Mouse (Mus musculus) layer of hippocampus, postnatal 36 days (tissue): ENCODE measurements at regions not wholly inside any gene's neighbourhood (a gene's known extent, or its start where the extent isn't known, plus 50 kb on each side); places are given as distances from the start of the nearest gene placed in this dataset.

Experiments used
- DNase-seq, 2 experiments: peaks; one replicate each; pipeline ENCODE4 v3.0.0; 2022

- DNase-seq = no peak
These were observed 58.6 kb downstream of the Drd1 start for GRCm38 (mm10) chr13:53996867-53997266.

GRCm38 (mm10) chr13:53992863-53993451 lies 62.5 kb downstream of the Drd1 start:
- no peak for DNase-seq

GRCm38 (mm10) chr13:53979226-53979625 lies 76.3 kb downstream of the Drd1 start:
- no peak for DNase-seq

GRCm38 (mm10) chr13:53969421-53969820 lies 86.1 kb downstream of the Drd1 start:
- no peak for DNase-seq

- DNase-seq = peak; percentile 50 to 52
These were observed 99.3 kb downstream of the Drd1 start for GRCm38 (mm10) chr13:53956167-53956566.

GRCm38 (mm10) chr13:53948056-53948455 lies 107.4 kb downstream of the Drd1 start:
- DNase-seq = no peak

- no peak for DNase-seq
These were observed 109.8 kb downstream of the Drd1 start for GRCm38 (mm10) chr13:53945681-53946080.

GRCm38 (mm10) chr13:53941005-53941747 lies 114.3 kb downstream of the Drd1 start:
- peak in 1 of 2 experiments; percentile 15 for DNase-seq

GRCm38 (mm10) chr13:53935174-53935699 lies 120.3 kb downstream of the Drd1 start:
- no peak for DNase-seq

GRCm38 (mm10) chr13:53934457-53934856 lies 121.0 kb downstream of the Drd1 start:
- no peak for DNase-seq

- DNase-seq = no peak
These were observed 129.4 kb downstream of the Drd1 start for GRCm38 (mm10) chr13:53926128-53926527.

GRCm38 (mm10) chr13:53924433-53924832 lies 131.1 kb downstream of the Drd1 start:
- no peak for DNase-seq

- no peak for DNase-seq
These were observed 131.7 kb downstream of the Drd1 start for GRCm38 (mm10) chr13:53923721-53924374.

- DNase-seq = no peak
These were observed 133.7 kb downstream of the Drd1 start for GRCm38 (mm10) chr13:53921796-53922195.

GRCm38 (mm10) chr13:53919851-53920381 lies 135.6 kb downstream of the Drd1 start:
- DNase-seq = no peak

GRCm38 (mm10) chr13:53915456-53915855 lies 140.0 kb downstream of the Drd1 start:
- DNase-seq = no peak

GRCm38 (mm10) chr13:53914434-53914833 lies 141.1 kb downstream of the Drd1 start:
- DNase-seq = no peak

- no peak for DNase-seq
These were observed 142.0 kb downstream of the Drd1 start for GRCm38 (mm10) chr13:53913501-53913900.

GRCm38 (mm10) chr13:53911846-53912245 lies 143.7 kb downstream of the Drd1 start:
- DNase-seq = no peak

GRCm38 (mm10) chr13:53911261-53911660 lies 144.2 kb downstream of the Drd1 start:
- DNase-seq = no peak

- DNase-seq = no peak
These were observed 145.3 kb downstream of the Drd1 start for GRCm38 (mm10) chr13:53910251-53910650.

- no peak for DNase-seq
These were observed 151.0 kb downstream of the Drd1 start for GRCm38 (mm10) chr13:53904471-53904870.

- no peak for DNase-seq
These were observed 151.9 kb downstream of the Drd1 start for GRCm38 (mm10) chr13:53903626-53904025.
